Mouse (Mus musculus) stomach, postnatal 0 days (tissue): ENCODE results near the gene Il13.
A peak's percentile ranks its signal among the peaks of the same experiment; 100 is the strongest.

Experiments
- CTCF ChIP-seq: IDR thresholded peaks from 2 replicates; pipeline ENCODE4 v1.5.1; 2016; ENCODE audit warnings: antibody characterized with exemption, low read depth, mild to moderate bottlenecking, moderate library complexity
- EP300 ChIP-seq: optimal IDR thresholded peaks from 2 replicates; pipeline ENCODE3; 2016; ENCODE audit warnings: antibody characterized with exemption

DNA sequence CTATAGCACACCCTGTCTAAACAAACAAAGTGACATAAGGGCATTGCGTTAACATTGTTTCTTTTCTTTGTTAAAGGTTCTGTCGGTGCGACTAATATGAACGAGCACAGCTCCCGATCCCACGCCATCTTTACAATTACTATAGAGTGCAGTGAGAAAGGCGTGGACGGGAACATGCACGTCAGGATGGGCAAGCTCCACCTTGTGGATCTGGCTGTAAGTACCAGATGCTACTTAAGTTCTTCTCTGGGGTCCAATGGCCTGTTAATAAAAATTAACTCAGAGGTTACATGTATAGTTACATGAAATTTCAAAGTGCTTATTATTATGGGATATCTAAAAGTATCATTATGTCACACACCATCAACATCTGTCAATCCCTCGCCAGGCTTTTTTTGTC, 51.4 kb downstream of the Il13 start:
- TF ChIP-seq CTCF (peak; percentile 62), EP300 (no peak)
